9 mouse cellular contexts compared by ENCODE assay signal in the genomic region with DNA sequence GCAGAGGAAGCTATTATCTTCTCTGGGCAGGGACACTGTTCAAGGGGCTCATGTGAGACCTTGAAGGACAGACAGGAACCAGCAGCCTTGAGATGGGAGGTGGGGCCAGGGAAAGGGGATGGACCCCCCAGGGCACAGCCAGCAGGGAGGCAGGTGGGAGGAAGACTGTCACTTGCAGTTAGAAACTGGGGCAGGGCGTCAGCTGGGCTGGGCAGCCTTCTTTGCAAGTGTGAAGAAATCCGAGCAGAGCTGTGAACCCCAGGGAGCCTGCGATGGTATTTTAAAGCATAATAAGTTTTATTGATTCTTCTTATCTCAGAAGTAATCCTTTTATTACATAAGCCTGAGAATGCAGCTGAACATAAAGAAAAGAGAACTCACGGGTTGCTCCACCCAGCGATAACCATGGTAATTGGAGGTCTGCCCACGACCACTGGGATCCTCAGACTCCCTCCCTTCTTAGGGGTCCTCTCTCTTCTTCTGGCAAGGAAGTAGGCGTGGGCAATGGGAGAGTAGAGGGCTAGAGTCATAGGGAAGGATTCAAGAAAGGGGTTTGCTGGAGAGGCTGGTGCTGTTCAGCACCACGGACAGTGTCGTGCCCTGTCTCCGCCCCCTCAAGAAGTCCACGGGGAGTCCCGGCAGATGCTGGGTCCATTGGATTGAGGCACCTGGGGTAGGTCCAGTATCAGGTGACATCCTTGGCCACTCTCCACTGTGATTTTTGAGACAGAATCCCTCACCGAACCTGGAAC.
DNase-seq lines count a peak whose midpoint lies in the region; ATAC-seq and TF ChIP-seq lines count a peak whose summit lies in the region.
"Had no signal": no experiment of that assay in that cellular context is flagged by ENCODE, and none has a peak within 500 bp of the region (broad histone marks: within the 10 kb centered on the region; RNA-seq: fewer than 3 reads in every experiment).

No protein-coding gene starts in this region.

- dilution Hi-C loops in CH12.LX (cut with MboI; ENCODE audit: extremely low pct_ligation_motif_present, extremely low pct_unique_long_range_greater_than_20kb, low sequenced_read_pairs): no loop called here

- peak; percentile 37; the same call in 1 of the 2 replicates for ATAC-seq in intestine, postnatal 0 days
- ATAC-seq in erythroblast, adult 5-6 weeks (replicated peaks; ENCODE audit: low FRiP score, poor library complexity, severe bottlenecking): no peak

- no peaks in the 10 kb centered on the region for H3K79me2 ChIP-seq in CH12.LX (replicated peaks; ENCODE audit: control insufficient read depth, extremely low read depth, insufficient read depth, poor library complexity, severe bottlenecking)

- H3K9me3 ChIP-seq in CH12.LX (replicated peaks; ENCODE audit: low read length): no peaks in the 10 kb centered on the region
- H3K9me3 ChIP-seq in intestine, postnatal 0 days (ENCODE audit: control insufficient read depth): no peaks in the 10 kb centered on the region

- TF ChIP-seq POLR2A in CH12.LX (IDR thresholded peaks at IDR 0.05; ENCODE audit: low read depth, low read length): no peak

- no peaks in the 10 kb centered on the region for H3K27me3 ChIP-seq in CH12.LX (replicated peaks)
- peaks cover 32% of the 10 kb centered on the region for H3K27me3 ChIP-seq in intestine, postnatal 0 days (replicated peaks; ENCODE audit: control insufficient read depth, insufficient read depth, low read length)

- H3K4me1 ChIP-seq in CH12.LX (ENCODE audit: control insufficient read depth in 1 of 2, insufficient read depth in 2 of 2): peaks cover 27 to 50% of the 10 kb centered on the region in 2 experiments
- H3K4me1 ChIP-seq in intestine, postnatal 0 days (replicated peaks; ENCODE audit: control insufficient read depth, insufficient read depth, low read length): no peaks in the 10 kb centered on the region

- H3K4me2 ChIP-seq in CH12.LX (ENCODE audit: insufficient read depth, low read depth, poor library complexity, severe bottlenecking): no peak overlapping the region
- H3K4me2 ChIP-seq in intestine, postnatal 0 days (replicated peaks; ENCODE audit: low read depth): no peak overlapping the region

- 4% methylated on average over 13 of the region's 13 CpGs for WGBS in intestine, postnatal 0 days

- no peak overlapping the region for H3K27ac ChIP-seq in CH12.LX (ENCODE audit: insufficient read depth, low read depth)
- no peak overlapping the region for H3K27ac ChIP-seq in intestine, postnatal 0 days (ENCODE audit: low read depth, low read length)

- no peak for TF ChIP-seq EP300 in CH12.LX (IDR thresholded peaks at IDR 0.05; ENCODE audit: low read length)

- no peak for TF ChIP-seq RAD21 in CH12.LX (IDR thresholded peaks at IDR 0.05; ENCODE audit: low read depth, low read length)

- peak; percentile 65 for DNase-seq in kidney, postnatal 10 days
- DNase-seq in kidney, adult 8-10 months: no peak
- DNase-seq in CH12.LX (ENCODE audit: extremely low read depth): peak; percentile 21
- DNase-seq in R1 (ENCODE audit: low read depth, low spot score): peak; percentile 57
- DNase-seq in layer of hippocampus, postnatal 10 days (ENCODE audit: low spot score in 2 of 2): no peak
- no peak for DNase-seq in spleen, adult 18-20 months
- DNase-seq: heart, adult 18-20 months had no signal

- H3K36me3 ChIP-seq in CH12.LX (replicated peaks in 1 of 2; ENCODE audit: control insufficient read depth in 1 of 2, insufficient read depth in 1 of 2, low read length in 1 of 2): no peaks in the 10 kb centered on the region
- H3K36me3 ChIP-seq in intestine, postnatal 0 days (ENCODE audit: control insufficient read depth, insufficient read depth): no peaks in the 10 kb centered on the region

- in situ Hi-C loops in CH12.LX (cut with MboI; ENCODE audit: low pct_ligation_motif_present, low pct_unique_long_range_greater_than_20kb, low sequenced_read_pairs): no loop called here

- no peak overlapping the region for H3K9ac ChIP-seq in CH12.LX (ENCODE audit: insufficient read depth, low read depth)
- no peak overlapping the region for H3K9ac ChIP-seq in intestine, postnatal 0 days (ENCODE audit: low read depth, low read length)

- no peak for TF ChIP-seq CTCF in CH12.LX (conservative IDR thresholded peaks at IDR 0.05 in 1 of 2, IDR thresholded peaks at IDR 0.05 in 1 of 2; ENCODE audit: low read depth in 2 of 2, low read length in 2 of 2)
- TF ChIP-seq CTCF in intestine, postnatal 0 days (IDR thresholded peaks at IDR 0.05; ENCODE audit: low read depth): no peak

- no peak overlapping the region for H3K4me3 ChIP-seq in CH12.LX (replicated peaks in 1 of 3; ENCODE audit: low read depth in 2 of 3, low read length in 2 of 3, poor library complexity in 1 of 3)
- H3K4me3 ChIP-seq in intestine, postnatal 0 days (ENCODE audit: low read depth, low read length): no peak overlapping the region

TF ChIP-seq in CH12.LX, 34 proteins besides CTCF, POLR2A, EP300 and RAD21:
- TF ChIP-seq MAX (IDR thresholded peaks at IDR 0.05; ENCODE audit: low read length) (no peak), SIN3A (IDR thresholded peaks at IDR 0.05; ENCODE audit: low read length) (0 out of 2 replicates have a peak, but pooled peaks have one; percentile 24), ZC3H11A (IDR thresholded peaks at IDR 0.05; ENCODE audit: low read depth, low read length) (no peak)

Comparison
In these comparisons a context has a peak if more than half of its experiments do, and no peak if none do; other contexts are left out.
1. DNase-seq: peak in kidney, postnatal 10 days (single experiment), CH12.LX (single experiment) and R1 (single experiment); none in kidney, adult 8-10 months (0 of 2), layer of hippocampus, postnatal 10 days (0 of 2) and spleen, adult 18-20 months (0 of 2).